Mouse (Mus musculus): ENCODE data around the gene Nrip1. TPM values are rescaled to one million over a fixed set of nuclear protein-coding genes. Genes with fewer than 3 reads are reported as not detected.

Nrip1 gene
- polyA plus RNA-seq, 1 experiment from 2014 or later, result 32.0 TPM

DNA sequence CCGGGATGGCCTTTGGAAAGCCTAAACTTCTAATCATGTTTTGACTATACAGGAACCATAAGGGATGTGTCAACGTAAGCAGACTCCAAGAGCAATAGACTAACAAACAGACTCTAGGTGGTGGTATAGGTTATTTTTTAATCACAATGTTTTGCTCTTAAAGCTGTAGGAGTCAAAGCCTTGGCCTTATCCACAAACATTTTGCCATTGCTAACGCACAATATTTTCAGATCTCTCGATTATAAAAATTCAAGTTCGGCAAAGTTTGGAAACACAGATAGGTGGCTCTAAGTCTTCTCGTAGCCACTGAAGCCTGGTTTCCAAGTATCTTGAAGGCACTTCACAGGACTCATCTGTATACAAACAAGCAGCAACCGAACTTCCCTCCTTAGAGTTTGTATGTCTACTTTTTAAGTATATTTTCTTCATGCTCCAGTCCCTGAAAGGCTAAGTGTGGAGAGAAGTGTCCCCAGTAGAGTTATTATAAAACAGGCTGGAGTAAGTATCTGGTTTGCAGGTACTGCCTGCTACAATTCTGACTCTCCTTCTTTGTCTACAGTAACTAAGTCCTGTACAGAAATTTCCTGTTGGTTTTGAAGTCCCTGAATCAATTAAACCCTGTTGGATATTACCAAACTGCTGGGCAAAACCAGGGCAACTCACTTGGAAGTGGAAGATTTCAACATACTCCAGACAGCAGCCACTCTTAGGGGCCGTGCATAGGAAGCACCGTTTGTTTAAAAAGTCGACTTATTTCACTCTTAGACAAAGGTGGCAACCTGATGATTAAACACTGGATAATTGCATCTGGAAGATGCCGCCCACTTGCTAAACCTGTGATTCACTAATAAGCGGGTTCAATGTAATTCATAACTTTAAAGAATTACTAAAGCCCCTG lies 2.7 kb downstream of the Nrip1 start:
- Histone ChIP-seq H3K4me3 (peak overlapping the region; percentile 89), H3K4me2 (peak overlapping the region; percentile 85), H3K9me3 (replicated peaks) (no peaks in the 10 kb centered on the region), H3K36me3 (peaks cover 13% of the 10 kb centered on the region), H3K27me3 (replicated peaks) (no peaks in the 10 kb centered on the region), H3K4me1 (peaks cover 64% of the 10 kb centered on the region), H3K9ac (peak overlapping the region; percentile 100), H3K27ac (peak overlapping the region; percentile 98)
- 17% methylated on average over 12 of the region's 12 CpGs for WGBS (ENCODE audit: insufficient replicate concordance)
- no peak for ATAC-seq

DNA sequence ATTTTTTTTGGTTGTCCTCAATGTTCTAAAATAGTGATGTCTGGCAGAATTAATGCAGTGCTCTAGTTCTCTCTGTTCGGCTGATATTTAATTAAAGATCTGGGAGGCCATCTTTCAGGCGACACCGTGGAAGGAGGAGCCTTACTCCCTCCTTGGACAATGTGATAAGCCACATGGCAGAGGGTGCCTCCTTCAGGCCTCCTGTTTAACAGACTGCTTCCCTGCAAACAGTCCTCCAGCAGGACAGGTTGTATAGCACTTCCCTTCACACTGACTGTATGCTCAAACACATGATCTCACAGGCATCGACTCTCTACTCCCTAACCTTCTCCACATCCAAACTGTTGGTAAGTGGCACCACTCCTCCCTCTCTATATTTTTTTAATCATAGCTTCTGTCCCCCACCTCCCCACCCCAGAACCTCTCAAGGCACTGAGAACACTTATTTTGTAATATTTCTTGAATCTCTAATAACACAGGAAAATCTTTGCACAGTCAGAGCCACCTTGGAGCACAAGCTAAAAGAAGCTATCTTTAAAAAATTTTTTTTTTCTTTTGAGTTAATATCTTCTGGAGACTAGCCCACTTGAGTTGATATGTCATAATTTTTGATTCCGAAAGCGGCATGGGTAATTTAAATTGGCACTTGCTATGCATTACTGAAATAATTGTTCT lies 3.4 kb downstream of the Nrip1 start:
- WGBS (ENCODE audit: insufficient replicate concordance), result 29% methylated on average over 6 of the region's 6 CpGs
- ATAC-seq, result peak; percentile 81
- H3K9ac ChIP-seq, result peak overlapping the region; percentile 100
- H3K4me1 ChIP-seq, result peaks cover 72% of the 10 kb centered on the region
- peak overlapping the region; percentile 85 for H3K4me2 ChIP-seq
- H3K36me3 ChIP-seq, result peaks cover 18% of the 10 kb centered on the region
- no peaks in the 10 kb centered on the region for H3K27me3 ChIP-seq (replicated peaks)
- H3K4me3 ChIP-seq, result peak overlapping the region; percentile 89
- H3K9me3 ChIP-seq (replicated peaks), result no peaks in the 10 kb centered on the region
- peak overlapping the region; percentile 98 for H3K27ac ChIP-seq

DNA sequence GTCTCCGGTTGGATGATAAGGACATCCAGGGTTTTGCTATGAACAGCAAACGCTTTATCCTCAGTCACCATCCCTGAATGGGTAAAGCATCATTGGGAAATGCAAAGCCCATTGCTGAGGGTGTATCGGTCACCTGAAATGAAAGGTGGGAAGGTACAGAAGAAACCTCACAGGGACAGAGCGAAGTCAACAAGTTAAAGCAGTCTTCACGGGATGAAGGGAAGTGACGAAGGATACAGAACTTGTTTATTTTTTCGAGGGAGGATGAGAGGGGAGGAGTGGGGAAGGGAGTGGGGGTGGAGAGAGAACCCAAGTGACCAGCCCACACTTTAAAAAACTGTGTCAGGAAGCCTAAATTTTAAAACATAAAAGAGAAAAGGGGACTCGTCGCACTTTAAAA lies 4.4 kb downstream of the Nrip1 start:
- H3K4me1 ChIP-seq, result peaks cover 82% of the 10 kb centered on the region
- 77% methylated on average over 9 of the region's 9 CpGs for WGBS (ENCODE audit: insufficient replicate concordance)
- no peaks in the 10 kb centered on the region for H3K27me3 ChIP-seq (replicated peaks)
- H3K9ac ChIP-seq, result no peak overlapping the region
- ATAC-seq, result no peak
- H3K4me3 ChIP-seq, result peak overlapping the region; percentile 89; the same call in 1 of the 2 replicates
- peaks cover 19% of the 10 kb centered on the region for H3K36me3 ChIP-seq
- no peak overlapping the region for H3K27ac ChIP-seq
- H3K9me3 ChIP-seq (replicated peaks), result no peaks in the 10 kb centered on the region
- peak overlapping the region; percentile 85 for H3K4me2 ChIP-seq

DNA sequence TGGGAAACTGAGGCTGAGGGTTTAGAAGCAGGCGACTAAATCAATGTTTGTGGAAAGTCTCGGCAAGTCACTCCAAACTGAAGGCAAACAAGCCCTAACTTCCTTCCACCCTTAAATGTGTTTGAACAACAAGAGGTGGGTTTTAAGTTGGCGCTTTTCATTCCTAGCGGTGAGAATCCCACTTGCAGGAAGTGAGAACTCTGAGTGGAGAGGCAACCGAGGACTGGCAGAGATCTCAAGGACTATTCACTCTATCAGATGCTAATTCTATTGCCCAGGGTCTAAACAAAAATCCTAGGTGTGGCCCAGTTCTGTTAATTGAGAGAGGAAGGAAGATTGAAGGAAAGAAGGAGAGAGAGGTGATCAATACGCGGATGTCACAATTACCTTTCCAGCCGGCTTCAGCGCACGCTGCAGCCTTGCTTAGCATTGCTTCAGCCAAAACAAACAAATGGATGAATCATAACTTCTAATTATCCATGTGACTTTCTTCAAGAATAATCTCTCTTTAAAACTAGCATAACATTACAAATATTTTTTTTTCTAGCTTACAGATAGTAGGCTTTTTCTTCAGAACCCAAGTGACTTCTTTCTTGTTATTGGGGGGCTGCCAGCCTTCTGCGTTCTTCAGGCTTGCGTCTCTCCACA lies 6.2 kb downstream of the Nrip1 start:
- H3K4me3 ChIP-seq, result no peak overlapping the region
- H3K4me1 ChIP-seq, result peaks cover 90% of the 10 kb centered on the region
- H3K27me3 ChIP-seq (replicated peaks), result no peaks in the 10 kb centered on the region
- H3K27ac ChIP-seq, result no peak overlapping the region
- H3K9me3 ChIP-seq (replicated peaks), result no peaks in the 10 kb centered on the region
- no peak overlapping the region for H3K9ac ChIP-seq
- no peak for ATAC-seq
- WGBS (ENCODE audit: insufficient replicate concordance), result 79% methylated on average over 12 of the region's 12 CpGs
- no peak overlapping the region for H3K4me2 ChIP-seq
- peaks cover 22% of the 10 kb centered on the region for H3K36me3 ChIP-seq

DNA sequence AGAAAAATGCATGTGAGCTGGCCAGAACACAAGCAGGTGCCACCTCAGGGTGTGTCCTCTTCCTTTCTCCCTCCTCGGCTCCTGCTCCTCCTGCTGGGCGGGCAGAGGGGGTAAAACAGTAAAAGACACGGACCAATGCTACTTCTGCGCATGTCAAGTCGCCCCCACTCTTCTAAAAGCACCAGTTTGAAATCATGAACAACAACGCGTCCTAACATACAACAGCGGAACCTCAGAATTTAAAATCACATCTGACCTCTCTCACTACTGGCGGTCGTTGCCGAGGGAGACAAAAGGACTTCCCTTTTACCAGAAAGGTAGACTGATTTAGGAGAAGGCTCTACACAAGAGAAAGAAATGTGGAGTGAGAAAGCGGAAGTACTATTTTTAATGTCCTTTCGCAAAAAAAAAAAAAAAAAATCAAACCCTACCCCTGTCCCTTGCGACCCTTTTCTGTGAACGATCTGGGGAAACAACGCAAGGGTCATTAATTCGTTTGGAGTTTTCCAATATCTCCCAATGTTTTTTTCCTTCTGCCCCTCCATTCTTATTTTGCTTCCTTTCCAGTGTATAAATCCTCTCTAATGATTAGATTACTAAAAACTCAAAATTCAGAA lies 7.7 kb downstream of the Nrip1 start:
- Histone ChIP-seq H3K9me3 (replicated peaks) (no peaks in the 10 kb centered on the region), H3K4me1 (peaks cover 95% of the 10 kb centered on the region), H3K4me2 (peak overlapping the region; percentile 44), H3K36me3 (peaks cover 33% of the 10 kb centered on the region), H3K27ac (0 out of 2 replicates have a peak overlapping the region, but pooled peaks have one; percentile 48), H3K27me3 (replicated peaks) (no peaks in the 10 kb centered on the region), H3K4me3 (no peak overlapping the region), H3K9ac (peak overlapping the region; percentile 45; the same call in 1 of the 2 replicates)
- 36% methylated on average over 17 of the region's 17 CpGs for WGBS (ENCODE audit: insufficient replicate concordance)
- ATAC-seq, result no peak

DNA sequence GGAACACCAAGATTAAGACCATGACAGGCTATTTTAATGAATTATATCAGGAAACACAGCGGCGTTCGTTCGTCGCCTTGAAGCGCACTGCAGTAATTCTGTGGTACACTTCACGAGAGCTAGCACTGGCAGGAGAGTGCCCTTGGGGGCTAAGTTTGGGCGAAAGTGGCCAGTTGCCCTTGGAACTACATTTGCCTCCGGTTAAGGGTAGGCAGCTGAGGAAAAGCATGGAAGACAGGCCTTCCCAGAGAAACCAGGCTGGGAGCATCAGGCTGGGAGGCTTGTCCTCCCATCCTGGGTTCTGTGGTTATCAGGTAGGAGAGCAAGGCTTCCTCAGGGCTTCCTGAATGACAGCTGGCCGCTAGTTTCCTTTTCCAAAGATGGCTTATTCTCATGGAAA lies 8.4 kb downstream of the Nrip1 start:
- ATAC-seq, result no peak
- Histone ChIP-seq H3K4me3 (no peak overlapping the region), H3K9me3 (replicated peaks) (no peaks in the 10 kb centered on the region), H3K27ac (peak overlapping the region; percentile 48; the same call in 1 of the 2 replicates), H3K9ac (peak overlapping the region; percentile 45), H3K36me3 (peaks cover 38% of the 10 kb centered on the region), H3K27me3 (replicated peaks) (no peaks in the 10 kb centered on the region), H3K4me1 (peaks cover 93% of the 10 kb centered on the region), H3K4me2 (peak overlapping the region; percentile 44)
- WGBS (ENCODE audit: insufficient replicate concordance), result 63% methylated on average over 10 of the region's 10 CpGs

DNA sequence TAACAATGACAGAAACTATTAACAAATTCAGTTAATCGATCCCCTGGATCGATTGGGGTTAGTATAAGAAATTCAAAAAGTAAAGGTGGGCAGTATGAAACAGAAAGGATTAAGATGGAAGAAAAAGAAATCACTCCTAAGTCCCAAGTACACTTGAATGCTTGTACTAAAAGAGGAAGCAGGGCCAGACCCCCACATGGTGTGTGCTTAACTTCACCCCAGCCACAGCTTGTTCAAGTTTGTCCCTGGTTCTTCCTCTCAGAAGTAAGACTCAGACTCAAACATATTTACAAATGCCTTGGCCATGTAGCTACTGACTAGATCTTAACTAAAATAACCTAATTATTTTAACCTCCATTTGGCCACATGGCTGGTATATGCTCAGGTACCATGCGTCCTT lies 10.0 kb downstream of the Nrip1 start:
- WGBS (ENCODE audit: insufficient replicate concordance), result 86% methylated on average over 3 of the region's 3 CpGs
- no peak for ATAC-seq

DNA sequence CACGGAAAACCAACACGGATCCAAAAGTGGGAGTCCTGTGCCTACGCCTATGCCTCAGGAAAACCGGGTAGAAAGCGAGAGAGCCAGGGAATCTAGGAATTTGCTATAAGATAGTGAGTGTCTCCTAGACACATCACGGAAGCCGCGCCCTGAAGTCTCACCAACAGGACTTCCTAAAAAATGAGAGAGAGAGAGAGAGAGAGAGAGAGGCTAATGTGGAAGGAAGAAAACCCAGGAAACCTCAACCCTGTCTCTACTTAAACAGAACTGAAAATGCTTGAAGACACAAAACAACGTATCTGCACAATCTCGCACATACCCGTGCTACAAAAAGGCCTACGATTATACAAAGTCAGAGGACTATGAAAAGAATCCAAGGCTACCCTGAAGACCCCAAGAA lies 10.6 kb downstream of the Nrip1 start:
- Histone ChIP-seq H3K4me3 (no peak overlapping the region), H3K36me3 (peaks cover 38% of the 10 kb centered on the region), H3K27ac (no peak overlapping the region), H3K9me3 (replicated peaks) (no peaks in the 10 kb centered on the region), H3K27me3 (replicated peaks) (no peaks in the 10 kb centered on the region), H3K4me1 (peaks cover 85% of the 10 kb centered on the region), H3K4me2 (no peak overlapping the region), H3K9ac (no peak overlapping the region)
- ATAC-seq, result no peak
- WGBS (ENCODE audit: insufficient replicate concordance), result 67% methylated on average over 12 of the region's 12 CpGs

More for the DNA sequence above, 10.0 kb downstream of the Nrip1 start:
- Histone ChIP-seq H3K36me3 (peaks cover 38% of the 10 kb centered on the region), H3K4me3 (no peak overlapping the region), H3K9me3 (replicated peaks) (no peaks in the 10 kb centered on the region), H3K4me2 (no peak overlapping the region), H3K4me1 (peaks cover 85% of the 10 kb centered on the region), H3K27ac (peak overlapping the region; percentile 33; the same call in 1 of the 2 replicates), H3K9ac (no peak overlapping the region), H3K27me3 (replicated peaks) (no peaks in the 10 kb centered on the region)

DNA sequence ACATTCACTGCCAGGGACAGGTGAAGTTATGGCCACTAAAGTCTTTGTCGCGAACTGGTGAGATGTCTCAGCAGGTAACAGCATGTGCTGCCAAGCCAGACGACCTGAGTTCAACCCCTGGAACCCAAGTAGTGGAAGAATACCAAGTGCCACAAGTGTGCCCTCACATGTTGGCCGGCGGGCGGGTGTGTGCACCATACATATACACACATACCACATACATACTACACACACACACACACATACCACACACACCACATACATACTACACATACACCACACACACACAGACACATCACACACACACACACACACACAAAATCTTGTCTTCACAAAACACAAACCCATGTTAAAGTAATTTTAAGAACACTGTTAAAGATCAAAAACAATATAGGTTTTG lies 13.2 kb downstream of the Nrip1 start:
- Histone ChIP-seq H3K9me3 (replicated peaks) (no peaks in the 10 kb centered on the region), H3K36me3 (peaks cover 23% of the 10 kb centered on the region), H3K27ac (no peak overlapping the region), H3K4me3 (no peak overlapping the region), H3K4me1 (peaks cover 83% of the 10 kb centered on the region), H3K27me3 (replicated peaks) (no peaks in the 10 kb centered on the region), H3K9ac (no peak overlapping the region), H3K4me2 (no peak overlapping the region)
- WGBS (ENCODE audit: insufficient replicate concordance), result 96% methylated on average over 6 of the region's 6 CpGs
- ATAC-seq, result no peak

DNA sequence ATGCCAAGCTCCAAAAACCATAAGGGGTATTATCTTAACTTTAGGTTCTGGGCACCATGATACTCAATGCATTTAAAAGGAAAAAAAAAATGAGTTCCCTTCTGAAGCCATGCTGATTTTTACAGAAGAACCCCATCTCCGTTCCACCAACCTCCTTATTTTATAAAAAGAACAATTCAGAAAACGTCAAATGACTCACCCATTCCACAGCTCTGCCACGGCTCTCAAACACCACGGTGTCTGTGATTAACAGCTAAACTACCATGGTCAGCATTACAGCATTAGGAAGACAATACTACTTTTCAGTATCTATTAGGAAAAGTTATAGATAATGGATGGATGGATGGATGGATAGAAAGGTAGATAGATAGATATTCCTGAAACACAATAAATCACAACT lies 14.9 kb downstream of the Nrip1 start:
- peaks cover 19% of the 10 kb centered on the region for H3K36me3 ChIP-seq
- no peaks in the 10 kb centered on the region for H3K9me3 ChIP-seq (replicated peaks)
- peaks cover 82% of the 10 kb centered on the region for H3K4me1 ChIP-seq
- ATAC-seq, result no peak
- WGBS (ENCODE audit: insufficient replicate concordance), result 77% methylated on average over 4 of the region's 4 CpGs
- no peak overlapping the region for H3K4me2 ChIP-seq
- H3K27ac ChIP-seq, result no peak overlapping the region
- no peaks in the 10 kb centered on the region for H3K27me3 ChIP-seq (replicated peaks)
- no peak overlapping the region for H3K4me3 ChIP-seq
- no peak overlapping the region for H3K9ac ChIP-seq

DNA sequence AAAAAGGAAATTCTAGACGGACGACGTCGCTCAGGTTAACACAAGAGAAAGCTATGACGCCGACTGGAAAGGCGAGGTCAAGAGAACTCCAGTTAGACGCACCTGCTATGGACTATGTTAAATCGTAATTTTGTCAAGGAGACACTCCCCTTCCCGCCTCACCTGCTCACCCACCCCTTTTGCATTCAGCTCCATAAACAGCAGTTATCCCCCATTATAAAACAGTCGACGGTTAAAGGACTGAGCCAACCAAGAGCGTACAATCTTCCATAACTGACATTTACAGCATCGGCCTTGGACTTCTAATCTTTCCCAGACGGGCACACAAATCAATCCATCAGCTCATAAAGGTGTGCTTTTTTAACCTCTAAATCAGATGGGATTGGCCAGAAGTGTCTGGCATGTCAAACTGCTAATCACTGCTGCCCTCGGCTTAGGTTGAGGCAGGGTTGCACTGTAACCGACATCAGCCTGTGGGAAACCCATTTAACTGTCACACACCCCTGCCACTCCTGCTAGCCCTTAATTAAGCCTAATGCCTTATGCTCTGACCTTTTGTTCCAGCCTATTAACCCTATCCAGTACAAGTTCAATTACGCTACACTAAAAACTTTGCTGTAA lies 15.4 kb downstream of the Nrip1 start:
- Histone ChIP-seq H3K9me3 (replicated peaks) (no peaks in the 10 kb centered on the region), H3K9ac (no peak overlapping the region), H3K27me3 (replicated peaks) (no peaks in the 10 kb centered on the region), H3K4me2 (no peak overlapping the region), H3K27ac (no peak overlapping the region), H3K4me3 (no peak overlapping the region), H3K4me1 (peaks cover 82% of the 10 kb centered on the region), H3K36me3 (peaks cover 17% of the 10 kb centered on the region)
- 80% methylated on average over 18 of the region's 18 CpGs for WGBS (ENCODE audit: insufficient replicate concordance)
- no peak for ATAC-seq
